Mouse (Mus musculus) MEL (cell line): Measurements from ENCODE around the gene Retnlb.

Experiments used
- CTCF ChIP-seq, 3 experiments: IDR thresholded peaks in 2 of 3; conservative IDR thresholded peaks in 1 of 3; 2 replicates each; pipeline ENCODE4 v1.5.1; 2011 to 2012; ENCODE audit warnings: low read length in 3 of 3, low read depth in 2 of 3, mild to moderate bottlenecking in 2 of 3, improper control_type of control experiment in 1 of 3, inconsistent platforms in 1 of 3, mixed read lengths in 1 of 3, moderate library complexity in 1 of 3; ENCODE audit not compliant: control insufficient read depth in 1 of 3, insufficient read depth in 1 of 3, poor library complexity in 1 of 3, severe bottlenecking in 1 of 3
- KAT2A ChIP-seq: conservative IDR thresholded peaks from 2 replicates; pipeline ENCODE4 v1.6.1; 2012; ENCODE audit warnings: low read depth, low read length, improper control_type of control experiment, inconsistent platforms
- POLR2A ChIP-seq, 2 experiments: IDR thresholded peaks; 2 replicates each; pipeline ENCODE4 v1.6.1; 2011 to 2012; ENCODE audit warnings: low read length in 2 of 2, mild to moderate bottlenecking in 2 of 2, control low read depth in 1 of 2, improper control_type of control experiment in 1 of 2, low read depth in 1 of 2, moderate library complexity in 1 of 2; ENCODE audit not compliant: control insufficient read depth in 1 of 2, insufficient read depth in 1 of 2, poor library complexity in 1 of 2

DNA sequence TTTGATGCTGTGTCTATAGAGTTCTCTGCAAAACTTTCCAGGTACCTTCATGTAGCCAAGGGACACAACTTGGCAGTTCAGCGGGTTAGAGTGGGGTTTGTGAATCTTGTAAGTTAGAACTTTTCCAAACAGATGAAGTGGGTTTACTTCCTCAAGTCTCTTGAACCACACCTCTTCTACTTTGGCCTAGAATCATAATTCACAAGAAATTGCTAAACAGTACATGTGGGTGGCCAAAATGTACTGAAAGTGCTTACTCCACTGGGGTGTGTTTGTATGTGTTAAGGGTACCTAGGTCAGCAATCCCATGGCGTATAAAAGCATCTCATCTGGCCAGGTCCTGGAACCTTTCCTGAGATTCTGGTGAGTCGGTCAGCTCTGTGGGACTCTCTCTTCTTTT lies 25.6 kb downstream of the Retnlb start, which contains the start of gene Retnla:
- TF ChIP-seq CTCF (IDR thresholded peaks at IDR 0.05 in 2 of 3, conservative IDR thresholded peaks at IDR 0.05 in 1 of 3; ENCODE audit: control insufficient read depth in 1 of 3, insufficient read depth in 1 of 3, low read depth in 2 of 3, low read length in 3 of 3, poor library complexity in 1 of 3, severe bottlenecking in 1 of 3) (no peak), KAT2A (no peak), POLR2A (IDR thresholded peaks at IDR 0.05; ENCODE audit: control insufficient read depth in 1 of 2, insufficient read depth in 1 of 2, low read depth in 1 of 2, low read length in 2 of 2, poor library complexity in 1 of 2) (no peak)
